Mouse (Mus musculus): ENCODE data around the gene Abcc3.

DNA sequence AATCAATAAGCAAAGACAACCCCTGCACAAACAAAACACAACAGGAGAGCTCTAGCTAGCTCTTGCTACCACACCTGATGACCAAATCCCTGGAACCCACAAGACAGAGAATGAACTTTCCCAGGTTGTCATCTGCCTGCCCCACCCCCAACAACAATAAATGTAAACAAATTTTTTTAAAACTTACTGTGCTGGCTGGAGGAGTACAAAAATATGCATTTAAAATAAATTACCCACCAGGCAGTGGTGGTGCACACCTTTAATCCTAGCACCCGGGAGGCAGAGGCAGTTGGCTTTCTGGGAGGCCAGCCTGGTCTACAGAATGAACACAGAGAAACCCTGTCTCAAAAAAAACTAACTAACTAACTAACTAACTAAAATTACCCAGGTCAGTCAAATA is 75.8 kb downstream of the Abcc3 start:
- TF ChIP-seq POLR2A (IDR thresholded peaks at IDR 0.05; ENCODE audit: control insufficient read depth, low read depth, low read length) (no peak), CTCF (IDR thresholded peaks at IDR 0.05; ENCODE audit: control insufficient read depth, insufficient read depth, insufficient replicate concordance, low read depth, low read length) (no peak)
